Mouse (Mus musculus) forebrain, embryonic 11.5 days (tissue): ENCODE results near the gene Filip1. TPM values are rescaled to one million over a fixed set of nuclear protein-coding genes. Genes with fewer than 3 reads are reported as not detected.

Source experiments
- ATAC-seq: fragments of 200-750 bp; cut with Nextera tagmentation; replicated peaks from 2 replicates; pipeline ENCODE4 v1.8.0; 2017; ENCODE audit warnings: moderate TSS enrichment; ENCODE audit not compliant: low FRiP score
- DNase-seq: peaks from one replicate; pipeline ENCODE4 v3.0.0-alpha.2; 2017; ENCODE audit warnings: low spot score
- H3K27ac ChIP-seq: fragments of 300-500 bp; sonication (generic); 2 replicates; pipeline ENCODE4 v1.5.1; 2014; ENCODE audit warnings: low read depth, low read length
- H3K27me3 ChIP-seq: fragments of 300-500 bp; sonication (generic); 2 replicates; pipeline ENCODE4 v1.6.1; 2014; ENCODE audit warnings: mild to moderate bottlenecking, low read length, mixed read lengths; ENCODE audit not compliant: control insufficient read depth, insufficient read depth
- H3K36me3 ChIP-seq: fragments of 300-500 bp; sonication (generic); 2 replicates; pipeline ENCODE4 v1.6.1; 2014; ENCODE audit warnings: mild to moderate bottlenecking, low read length, moderate library complexity, mixed read lengths; ENCODE audit not compliant: control insufficient read depth, insufficient read depth
- H3K4me1 ChIP-seq: fragments of 300-500 bp; sonication (generic); replicated peaks from 2 replicates; pipeline ENCODE4 v1.6.1; 2014; ENCODE audit warnings: low read length, mixed read lengths; ENCODE audit not compliant: control insufficient read depth, insufficient read depth
- H3K4me2 ChIP-seq: fragments of 300-500 bp; sonication (generic); 2 replicates; pipeline ENCODE4 v1.6.1; 2014; ENCODE audit warnings: low read depth, mild to moderate bottlenecking, low read length, moderate library complexity, mixed read lengths; ENCODE audit not compliant: severe bottlenecking
- H3K4me3 ChIP-seq: fragments of 300-500 bp; sonication (generic); 2 replicates; pipeline ENCODE4 v1.5.1; 2014; ENCODE audit warnings: low read depth, low read length
- H3K9ac ChIP-seq: fragments of 300-500 bp; sonication (generic); 2 replicates; pipeline ENCODE4 v1.6.1; 2014; ENCODE audit warnings: low read length
- H3K9me3 ChIP-seq: fragments of 300-500 bp; sonication (generic); 2 replicates; pipeline ENCODE4 v1.6.1; 2016; ENCODE audit warnings: low read length, mixed read lengths; ENCODE audit not compliant: control insufficient read depth
- WGBS: fragments of 180-500 bp; shearing (Covaris S2); extraction: QIAGEN DNeasy Blood & Tissue Kit; methylation state at CpG from one replicate; pipeline ENCODE4 v1.1.7; 2014; 5-methylcytosine and 5-hydroxymethylcytosine counted together
- polyA plus RNA-seq: library from polyadenylated mRNA; unstranded; fragments of >200 nt; fragmentation: Nextera tagmentation; extraction: Ambion mirVana; gene quantifications from 2 replicates; pipeline ENCODE4 v1.2.1, GENCODE M21; 2014

The Filip1 gene
- polyA plus RNA-seq, 1 experiment from 2014 or later: 13.6 TPM

GRCm38 (mm10) chr9:79830874-79831273, 181.8 kb downstream of the Filip1 start:
- Histone ChIP-seq H3K4me1 (peaks cover 12% of the 10 kb centered on the region; the same call in 1 of the 2 replicates), H3K4me3 (peak overlapping the region; percentile 35), H3K27ac (peak overlapping the region; percentile 87), H3K4me2 (peak overlapping the region; percentile 56), H3K9ac (peak overlapping the region; percentile 69), H3K9me3 (no peaks in the 10 kb centered on the region), H3K27me3 (no peaks in the 10 kb centered on the region), H3K36me3 (no peaks in the 10 kb centered on the region)
- ATAC-seq (peak; percentile 96), DNase-seq (peak; percentile 76)
- 11% methylated on average over 4 of the region's 4 CpGs for WGBS

- Histone ChIP-seq H3K36me3 (no peaks in the 10 kb centered on the region), H3K9ac (peak overlapping the region; percentile 69), H3K4me2 (peak overlapping the region; percentile 56), H3K27me3 (no peaks in the 10 kb centered on the region), H3K9me3 (no peaks in the 10 kb centered on the region), H3K4me1 (peaks cover 17% of the 10 kb centered on the region; the same call in 1 of the 2 replicates), H3K4me3 (peak overlapping the region; percentile 35), H3K27ac (peak overlapping the region; percentile 87)
- peak; percentile 18 for ATAC-seq
- no peak for DNase-seq
- 35% methylated on average over 23 of the region's 23 CpGs for WGBS
These were observed 182.5 kb downstream of the Filip1 start for GRCm38 (mm10) chr9:79829842-79830800.

- peaks cover 17% of the 10 kb centered on the region; the same call in 1 of the 2 replicates for H3K4me1 ChIP-seq
- no peaks in the 10 kb centered on the region for H3K27me3 ChIP-seq
- WGBS: 34% methylated on average over 2 of the region's 2 CpGs
- H3K9me3 ChIP-seq: no peaks in the 10 kb centered on the region
- H3K27ac ChIP-seq: no peak overlapping the region
- no peak overlapping the region for H3K4me2 ChIP-seq
- H3K4me3 ChIP-seq: no peak overlapping the region
- no peaks in the 10 kb centered on the region for H3K36me3 ChIP-seq
- DNase-seq: no peak
- H3K9ac ChIP-seq: no peak overlapping the region
- ATAC-seq: no peak
These were observed 185.6 kb downstream of the Filip1 start for GRCm38 (mm10) chr9:79827072-79827471.

DNA sequence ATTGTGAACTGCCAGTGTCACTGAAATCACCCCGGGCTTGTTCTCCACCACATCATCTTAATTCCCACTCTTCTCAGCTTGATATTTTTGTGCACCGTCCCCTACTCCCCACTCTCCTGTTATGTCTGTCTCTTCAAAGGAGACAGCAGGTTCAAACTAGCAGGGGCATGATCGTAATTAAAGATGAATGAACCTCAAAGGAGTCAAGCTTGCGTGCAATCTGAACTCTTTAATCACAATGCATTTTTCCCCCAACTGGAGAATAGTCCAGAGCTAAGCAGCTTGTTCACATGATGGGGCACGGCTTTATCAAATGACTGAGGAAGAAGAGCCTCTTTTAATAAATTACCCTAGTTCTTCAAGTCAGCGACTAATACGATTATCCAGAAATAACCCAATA, 187.1 kb downstream of the Filip1 start:
- Histone ChIP-seq H3K4me3 (no peak overlapping the region), H3K4me1 (peaks cover 11% of the 10 kb centered on the region; the same call in 1 of the 2 replicates), H3K27me3 (no peaks in the 10 kb centered on the region), H3K9me3 (no peaks in the 10 kb centered on the region), H3K36me3 (no peaks in the 10 kb centered on the region; the same call in 1 of the 2 replicates), H3K4me2 (no peak overlapping the region), H3K27ac (no peak overlapping the region), H3K9ac (no peak overlapping the region)
- DNase-seq (no peak), ATAC-seq (no peak)
- 11% methylated on average over 7 of the region's 7 CpGs for WGBS

- WGBS: 14% methylated on average over 2 of the region's 2 CpGs
These were observed 188.8 kb downstream of the Filip1 start for GRCm38 (mm10) chr9:79823856-79824255.

DNA sequence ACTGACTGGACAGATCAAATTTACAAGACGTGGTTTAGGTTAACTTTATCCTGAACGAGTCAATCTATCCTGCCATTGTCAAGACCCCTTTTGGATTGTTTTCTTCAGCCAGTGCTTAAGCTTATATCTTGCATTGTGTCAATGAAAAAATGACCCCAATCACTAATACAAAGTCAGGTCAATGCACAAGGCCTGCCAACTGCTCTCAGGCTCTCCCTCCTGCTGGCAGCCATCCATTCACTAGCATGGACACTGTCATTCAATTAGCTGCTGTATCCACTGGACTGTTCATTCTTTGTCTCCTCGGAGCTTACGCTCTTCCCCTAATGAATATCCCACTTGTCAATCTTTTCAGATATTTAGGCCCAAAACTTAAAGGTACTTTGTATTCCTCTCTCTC, 189.2 kb downstream of the Filip1 start:
- WGBS: 18% methylated on average over 4 of the region's 4 CpGs
- Histone ChIP-seq H3K9ac (no peak overlapping the region), H3K9me3 (no peaks in the 10 kb centered on the region; the same call in 1 of the 2 replicates), H3K4me2 (no peak overlapping the region), H3K36me3 (peaks cover 11% of the 10 kb centered on the region; the same call in 1 of the 2 replicates), H3K4me1 (peaks cover 8% of the 10 kb centered on the region; the same call in 1 of the 2 replicates), H3K27ac (peak overlapping the region; percentile 8; the same call in 1 of the 2 replicates), H3K4me3 (no peak overlapping the region), H3K27me3 (no peaks in the 10 kb centered on the region)
- ATAC-seq (peak; percentile 90), DNase-seq (peak; percentile 61)

More at GRCm38 (mm10) chr9:79823856-79824255, 188.8 kb downstream of the Filip1 start:
- Histone ChIP-seq H3K4me1 (peaks cover 8% of the 10 kb centered on the region; the same call in 1 of the 2 replicates), H3K27ac (no peak overlapping the region; the same call in 1 of the 2 replicates), H3K36me3 (peaks cover 7% of the 10 kb centered on the region; the same call in 1 of the 2 replicates), H3K4me2 (no peak overlapping the region), H3K9ac (no peak overlapping the region), H3K4me3 (no peak overlapping the region), H3K9me3 (no peaks in the 10 kb centered on the region), H3K27me3 (no peaks in the 10 kb centered on the region)
- ATAC-seq (no peak), DNase-seq (no peak)

DNA sequence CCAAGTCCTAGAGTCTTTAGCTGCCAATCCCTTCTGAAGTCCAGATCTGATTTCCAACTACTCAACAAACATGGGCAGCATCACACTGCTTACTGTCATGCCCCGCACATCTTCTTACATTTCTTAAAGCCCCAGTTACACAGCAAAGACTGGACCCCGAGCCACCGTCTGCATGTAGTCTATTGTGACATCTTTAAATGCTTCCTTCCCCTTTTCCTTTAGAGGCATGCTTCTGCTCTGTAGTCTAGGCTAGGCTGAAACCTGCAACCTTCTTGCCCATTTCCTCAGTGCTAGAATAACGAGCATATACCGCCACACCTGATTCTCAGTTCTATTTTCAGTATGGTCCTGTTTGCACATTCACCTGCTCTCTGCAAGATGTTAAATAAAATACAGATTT, 196.2 kb downstream of the Filip1 start:
- ATAC-seq (no peak), DNase-seq (no peak)
- H3K4me2 ChIP-seq: no peak overlapping the region
- H3K9me3 ChIP-seq: peaks cover 4% of the 10 kb centered on the region; the same call in 1 of the 2 replicates
- H3K4me3 ChIP-seq: no peak overlapping the region
- no peak overlapping the region for H3K9ac ChIP-seq
- no peaks in the 10 kb centered on the region for H3K27me3 ChIP-seq
- no peak overlapping the region for H3K27ac ChIP-seq
- WGBS: 90% methylated on average over 5 of the region's 5 CpGs
- peaks cover 17% of the 10 kb centered on the region; the same call in 1 of the 2 replicates for H3K36me3 ChIP-seq
- no peaks in the 10 kb centered on the region for H3K4me1 ChIP-seq

- Histone ChIP-seq H3K4me1 (no peaks in the 10 kb centered on the region), H3K27ac (no peak overlapping the region), H3K9ac (no peak overlapping the region), H3K4me2 (no peak overlapping the region), H3K9me3 (peaks cover 4% of the 10 kb centered on the region; the same call in 1 of the 2 replicates), H3K27me3 (no peaks in the 10 kb centered on the region), H3K36me3 (peaks cover 17% of the 10 kb centered on the region; the same call in 1 of the 2 replicates), H3K4me3 (no peak overlapping the region)
- DNase-seq (no peak), ATAC-seq (no peak)
- WGBS: 90% methylated on average over 11 of the region's 11 CpGs
These were observed 196.6 kb downstream of the Filip1 start for GRCm38 (mm10) chr9:79816013-79816412.
